Mouse (Mus musculus): ENCODE measurements around the gene Aar2. TPM values are rescaled to one million over a fixed set of nuclear protein-coding genes. Genes with fewer than 3 reads are reported as not detected.

The Aar2 gene
- polyA plus RNA-seq, 1 experiment from 2014 or later = 11.6 TPM

DNA sequence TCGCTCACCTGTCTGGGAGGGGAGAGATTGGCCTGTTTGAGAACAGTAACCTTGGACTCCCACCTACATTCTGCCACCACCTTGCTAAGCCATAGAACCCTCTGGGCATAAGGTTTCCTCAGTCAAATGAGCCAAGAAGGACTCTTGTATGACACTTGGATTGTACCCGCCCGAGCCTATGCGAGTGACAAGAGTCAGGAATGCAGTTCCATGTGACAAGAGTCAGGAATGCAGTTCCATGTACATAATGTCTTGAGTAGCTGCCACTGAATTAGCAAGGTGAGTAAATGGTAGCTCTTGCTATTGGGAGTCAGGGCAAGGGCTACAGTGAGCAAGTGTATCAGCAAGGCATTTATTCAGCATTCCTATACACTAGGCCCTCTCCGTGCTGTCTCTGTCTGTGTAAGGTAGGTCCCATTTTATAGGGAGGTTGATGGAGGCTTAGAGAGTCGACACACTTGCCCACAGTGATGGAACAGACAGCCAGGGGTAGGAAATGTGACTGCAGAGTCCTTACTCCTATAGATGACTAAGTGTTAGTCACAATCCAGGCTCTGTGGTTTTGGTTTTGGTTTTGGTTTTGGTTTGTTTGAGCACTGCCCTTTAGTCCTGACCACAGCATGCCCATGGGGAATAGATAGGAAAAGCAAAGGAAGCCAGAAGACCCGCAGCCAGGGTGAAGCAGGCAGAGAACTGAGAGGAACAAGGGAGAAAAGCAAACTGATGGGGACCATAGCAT lies 8.4 kb upstream of the Aar2 start:
- H3K27ac ChIP-seq = no peak overlapping the region
- 74% methylated on average over 7 of the region's 7 CpGs for WGBS (ENCODE audit: missing documents)
- H3K36me3 ChIP-seq (ENCODE audit: inconsistent target) = peaks cover 33% of the 10 kb centered on the region; the same call in 1 of the 2 replicates
- no peaks in the 10 kb centered on the region for H3K79me2 ChIP-seq (ENCODE audit: inconsistent target)
- no peak overlapping the region for H3K4me3 ChIP-seq (ENCODE audit: inconsistent target)

GRCm38 (mm10) chr2:156540991-156541390 lies 6.4 kb upstream of the Aar2 start:
- no peak overlapping the region for H3K27ac ChIP-seq
- peaks cover 14% of the 10 kb centered on the region; the same call in 1 of the 2 replicates for H3K36me3 ChIP-seq (ENCODE audit: inconsistent target)
- H3K79me2 ChIP-seq (ENCODE audit: inconsistent target) = no peaks in the 10 kb centered on the region
- H3K4me3 ChIP-seq (ENCODE audit: inconsistent target) = no peak overlapping the region
- 81% methylated on average over 6 of the region's 7 CpGs for WGBS (ENCODE audit: missing documents)

GRCm38 (mm10) chr2:156542410-156542809 lies 5.0 kb upstream of the Aar2 start:
- Histone ChIP-seq H3K27ac (no peak overlapping the region), H3K79me2 (ENCODE audit: inconsistent target) (peaks cover 1% of the 10 kb centered on the region), H3K4me3 (ENCODE audit: inconsistent target) (no peak overlapping the region), H3K36me3 (ENCODE audit: inconsistent target) (peaks cover 2% of the 10 kb centered on the region; the same call in 1 of the 2 replicates)
- WGBS (ENCODE audit: missing documents) = 86% methylated on average over 7 of the region's 8 CpGs

- Histone ChIP-seq H3K79me2 (ENCODE audit: inconsistent target) (peaks cover 15% of the 10 kb centered on the region), H3K27ac (no peak overlapping the region), H3K36me3 (ENCODE audit: inconsistent target) (no peaks in the 10 kb centered on the region; the same call in 1 of the 2 replicates), H3K4me3 (ENCODE audit: inconsistent target) (no peak overlapping the region)
- 70% methylated on average over 2 of the region's 3 CpGs for WGBS (ENCODE audit: missing documents)
Measured at GRCm38 (mm10) chr2:156543804-156544203, 3.6 kb upstream of the Aar2 start.

DNA sequence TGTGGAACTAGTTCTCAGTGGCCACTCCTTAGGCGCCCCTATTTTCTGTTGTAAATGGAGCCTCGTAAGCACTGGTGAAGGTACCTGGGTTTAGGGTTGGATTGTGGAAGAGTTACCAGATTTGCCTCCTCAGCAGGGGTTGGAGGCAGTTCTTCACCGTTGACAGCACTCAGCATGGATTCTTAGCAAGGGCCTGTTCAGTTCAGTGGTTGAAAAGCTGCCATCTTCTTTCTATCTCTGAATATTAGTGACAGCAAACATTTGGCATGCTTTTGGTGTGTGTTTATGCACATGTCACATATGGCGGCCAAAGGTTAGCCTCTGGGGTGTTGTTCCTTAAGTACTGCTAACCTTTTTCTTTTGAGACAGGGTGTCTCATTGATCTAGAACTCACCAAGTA lies 5.0 kb downstream of the Aar2 start:
- Histone ChIP-seq H3K4me3 (ENCODE audit: inconsistent target) (no peak overlapping the region), H3K79me2 (ENCODE audit: inconsistent target) (peaks cover 81% of the 10 kb centered on the region), H3K36me3 (ENCODE audit: inconsistent target) (peaks cover 64% of the 10 kb centered on the region), H3K27ac (no peak overlapping the region)
- 95% methylated on average over 4 of the region's 4 CpGs for WGBS (ENCODE audit: missing documents)

GRCm38 (mm10) chr2:156561808-156562207 lies 14.4 kb downstream of the Aar2 start:
- no peak overlapping the region for H3K4me3 ChIP-seq (ENCODE audit: inconsistent target)
- no peak overlapping the region for H3K27ac ChIP-seq
- peaks cover 54% of the 10 kb centered on the region for H3K36me3 ChIP-seq (ENCODE audit: inconsistent target)
- no peaks in the 10 kb centered on the region; the same call in 1 of the 2 replicates for H3K79me2 ChIP-seq (ENCODE audit: inconsistent target)
- WGBS (ENCODE audit: missing documents) = 85% methylated on average over 2 of the region's 2 CpGs

- WGBS (ENCODE audit: missing documents) = 94% methylated on average over 5 of the region's 5 CpGs
- H3K4me3 ChIP-seq (ENCODE audit: inconsistent target) = no peak overlapping the region
- H3K27ac ChIP-seq = no peak overlapping the region
- no peaks in the 10 kb centered on the region; the same call in 1 of the 2 replicates for H3K79me2 ChIP-seq (ENCODE audit: inconsistent target)
- peaks cover 54% of the 10 kb centered on the region for H3K36me3 ChIP-seq (ENCODE audit: inconsistent target)
Measured at GRCm38 (mm10) chr2:156563557-156563956, 16.2 kb downstream of the Aar2 start.

DNA sequence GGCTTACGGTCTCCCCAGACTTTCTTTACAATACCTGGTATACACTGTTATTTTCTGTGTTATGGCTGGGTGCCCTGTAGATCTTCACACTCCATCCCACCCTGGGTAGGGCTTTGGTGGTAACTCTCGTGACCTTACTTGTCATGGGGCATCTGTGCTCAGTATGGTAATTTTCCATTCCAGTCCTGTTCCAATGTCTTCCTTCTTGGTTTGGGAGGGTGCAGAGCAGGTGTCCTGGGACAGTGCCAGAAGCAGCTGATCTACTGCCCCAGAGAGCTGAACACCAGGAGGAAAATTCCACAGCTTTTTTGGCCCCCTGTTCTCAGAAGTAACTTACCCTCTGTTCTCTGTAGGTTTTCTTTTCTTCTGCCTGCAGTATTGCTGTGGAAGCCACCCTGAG lies 19.1 kb downstream of the Aar2 start:
- Histone ChIP-seq H3K27ac (no peak overlapping the region), H3K4me3 (ENCODE audit: inconsistent target) (no peak overlapping the region), H3K36me3 (ENCODE audit: inconsistent target) (peaks cover 35% of the 10 kb centered on the region), H3K79me2 (ENCODE audit: inconsistent target) (no peaks in the 10 kb centered on the region; the same call in 1 of the 2 replicates)
- 100% methylated on average over 2 of the region's 2 CpGs for WGBS (ENCODE audit: missing documents)

DNA sequence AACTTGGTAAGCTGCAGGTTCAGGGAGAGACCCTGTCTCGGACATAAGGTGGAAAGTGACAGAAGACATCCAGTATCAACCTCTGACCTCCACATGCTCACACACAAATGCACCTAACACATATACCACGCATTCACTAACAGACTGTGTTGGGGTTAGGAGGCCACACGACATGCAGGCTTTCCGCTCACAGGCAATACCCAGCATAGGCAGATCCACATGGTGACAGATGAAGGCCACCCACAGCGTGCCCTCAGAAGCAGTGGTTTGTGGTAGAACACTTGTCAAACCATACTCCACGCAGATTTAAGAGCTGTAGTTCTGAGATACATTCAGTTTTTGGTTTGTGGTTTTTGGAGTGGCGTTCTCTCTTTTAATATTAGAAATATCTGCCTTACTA lies 21.3 kb downstream of the Aar2 start:
- WGBS (ENCODE audit: missing documents) = 80% methylated on average over 7 of the region's 7 CpGs
- Histone ChIP-seq H3K79me2 (ENCODE audit: inconsistent target) (no peaks in the 10 kb centered on the region; the same call in 1 of the 2 replicates), H3K4me3 (ENCODE audit: inconsistent target) (no peak overlapping the region), H3K27ac (no peak overlapping the region), H3K36me3 (ENCODE audit: inconsistent target) (peaks cover 32% of the 10 kb centered on the region)

DNA sequence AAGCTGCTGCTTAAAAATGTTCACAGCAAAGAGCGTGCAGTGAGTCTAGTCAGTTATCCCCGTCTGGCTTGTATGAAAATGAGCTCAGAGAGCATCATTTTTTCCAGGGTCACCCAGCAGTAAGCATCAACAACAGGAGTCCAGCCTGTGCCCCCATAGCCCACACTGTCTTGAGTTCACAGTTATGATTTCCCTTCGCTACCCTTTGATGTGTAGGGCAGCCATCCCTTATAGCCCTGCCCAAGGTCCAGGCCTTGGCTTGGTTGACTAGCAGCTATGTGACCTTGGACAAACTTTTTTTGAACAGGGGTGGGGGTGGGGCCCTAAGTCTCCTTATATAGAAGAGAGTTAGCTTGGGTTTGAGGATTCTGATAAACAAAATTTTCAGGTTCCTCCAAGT lies 21.9 kb downstream of the Aar2 start:
- Histone ChIP-seq H3K4me3 (ENCODE audit: inconsistent target) (no peak overlapping the region), H3K36me3 (ENCODE audit: inconsistent target) (peaks cover 32% of the 10 kb centered on the region), H3K79me2 (ENCODE audit: inconsistent target) (no peaks in the 10 kb centered on the region; the same call in 1 of the 2 replicates), H3K27ac (no peak overlapping the region)
- 96% methylated on average over 3 of the region's 3 CpGs for WGBS (ENCODE audit: missing documents)

GRCm38 (mm10) chr2:156571521-156571920 lies 24.1 kb downstream of the Aar2 start:
- no peak overlapping the region for H3K4me3 ChIP-seq (ENCODE audit: inconsistent target)
- WGBS (ENCODE audit: missing documents) = 89% methylated on average over 6 of the region's 6 CpGs
- H3K27ac ChIP-seq = no peak overlapping the region
- peaks cover 22% of the 10 kb centered on the region for H3K36me3 ChIP-seq (ENCODE audit: inconsistent target)
- no peaks in the 10 kb centered on the region for H3K79me2 ChIP-seq (ENCODE audit: inconsistent target)

DNA sequence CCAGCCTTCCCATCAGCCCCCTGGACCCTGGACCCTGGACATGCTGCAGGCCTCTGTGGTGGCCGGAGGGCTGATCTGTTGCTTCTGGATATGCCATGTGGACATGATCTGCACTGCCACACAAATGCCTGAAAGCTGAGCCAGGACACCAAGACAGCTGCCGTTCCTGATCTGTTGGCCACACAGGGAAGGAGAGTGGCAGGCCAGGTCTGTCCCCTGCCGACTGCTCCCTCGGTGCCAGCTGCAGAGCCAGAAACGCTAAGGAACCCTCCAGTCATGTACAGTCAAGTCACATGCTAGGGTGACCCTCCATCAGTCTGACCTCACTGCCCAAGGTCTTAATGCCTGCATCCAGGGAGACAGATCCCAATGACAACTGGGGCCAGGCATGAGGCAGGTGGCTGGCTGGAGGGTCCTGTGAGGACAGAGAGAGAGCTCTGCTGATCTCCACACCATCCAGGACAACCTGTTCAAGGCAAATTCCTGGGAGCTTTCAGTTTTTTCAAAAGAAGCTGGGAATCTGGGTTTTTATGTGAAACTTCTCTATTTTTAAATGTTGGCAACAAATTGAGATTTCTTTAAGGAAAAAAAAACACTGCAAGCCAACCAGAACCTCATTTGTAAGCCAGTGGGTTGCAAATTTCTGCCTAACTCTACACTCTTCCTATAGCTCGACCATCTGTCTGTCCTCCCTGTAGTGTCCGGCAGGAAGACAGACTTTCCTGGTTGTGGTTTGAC lies 29.6 kb downstream of the Aar2 start:
- no peak overlapping the region for H3K4me3 ChIP-seq (ENCODE audit: inconsistent target)
- no peaks in the 10 kb centered on the region for H3K79me2 ChIP-seq (ENCODE audit: inconsistent target)
- H3K27ac ChIP-seq = no peak overlapping the region
- WGBS (ENCODE audit: missing documents) = 68% methylated on average over 7 of the region's 7 CpGs
- no peaks in the 10 kb centered on the region for H3K36me3 ChIP-seq (ENCODE audit: inconsistent target)

GRCm38 (mm10) chr2:156580507-156580906 lies 33.1 kb downstream of the Aar2 start:
- H3K36me3 ChIP-seq (ENCODE audit: inconsistent target) = no peaks in the 10 kb centered on the region
- no peaks in the 10 kb centered on the region for H3K79me2 ChIP-seq (ENCODE audit: inconsistent target)
- 93% methylated on average over 5 of the region's 5 CpGs for WGBS (ENCODE audit: missing documents)
- H3K4me3 ChIP-seq (ENCODE audit: inconsistent target) = no peak overlapping the region
- no peak overlapping the region for H3K27ac ChIP-seq

DNA sequence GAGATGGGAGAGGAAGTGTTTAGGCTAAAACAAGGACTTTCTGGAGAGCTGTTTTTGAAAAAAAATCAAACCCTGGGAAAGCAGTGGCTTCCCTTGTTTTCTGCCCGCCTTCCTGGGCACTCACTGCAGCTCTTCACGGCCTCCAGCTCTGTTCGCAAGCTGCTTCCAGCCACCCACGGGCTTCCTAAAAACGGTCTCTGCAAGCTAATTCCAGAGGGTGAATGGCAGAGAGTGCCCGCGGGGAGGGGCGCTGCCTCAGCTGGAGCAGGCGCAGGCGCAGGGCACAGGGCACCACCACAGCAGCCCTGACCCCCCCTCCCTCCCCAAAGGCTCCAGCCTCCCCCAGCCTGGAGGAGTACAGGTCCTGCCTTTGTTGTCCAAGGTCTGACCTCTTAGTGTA lies 33.9 kb downstream of the Aar2 start:
- WGBS (ENCODE audit: missing documents) = 56% methylated on average over 10 of the region's 10 CpGs

GRCm38 (mm10) chr2:156582887-156583286 lies 35.5 kb downstream of the Aar2 start:
- H3K27ac ChIP-seq = no peak overlapping the region
- H3K79me2 ChIP-seq (ENCODE audit: inconsistent target) = no peaks in the 10 kb centered on the region
- no peak overlapping the region for H3K4me3 ChIP-seq (ENCODE audit: inconsistent target)
- WGBS (ENCODE audit: missing documents) = 89% methylated on average over 10 of the region's 10 CpGs
- no peaks in the 10 kb centered on the region for H3K36me3 ChIP-seq (ENCODE audit: inconsistent target)

More for the DNA sequence above, 33.9 kb downstream of the Aar2 start:
- Histone ChIP-seq H3K4me3 (ENCODE audit: inconsistent target) (no peak overlapping the region), H3K79me2 (ENCODE audit: inconsistent target) (no peaks in the 10 kb centered on the region), H3K27ac (no peak overlapping the region), H3K36me3 (ENCODE audit: inconsistent target) (no peaks in the 10 kb centered on the region)
